Mouse (Mus musculus) forebrain, embryonic 11.5 days (tissue): ENCODE results near the gene Ube2r2. TPM values are rescaled to one million over a fixed set of nuclear protein-coding genes. Genes with fewer than 3 reads are reported as not detected.
A peak's percentile ranks its signal among the peaks of the same experiment; 100 is the strongest.

Experiments used
- ATAC-seq: fragments of 200-750 bp; cut with Nextera tagmentation; replicated peaks from 2 replicates; pipeline ENCODE4 v1.8.0; 2017; ENCODE audit warnings: moderate TSS enrichment; ENCODE audit not compliant: low FRiP score
- DNase-seq: peaks from one replicate; pipeline ENCODE4 v3.0.0-alpha.2; 2017; ENCODE audit warnings: low spot score
- H3K27ac ChIP-seq: fragments of 300-500 bp; sonication (generic); 2 replicates; pipeline ENCODE4 v1.5.1; 2014; ENCODE audit warnings: low read depth, low read length
- H3K27me3 ChIP-seq: fragments of 300-500 bp; sonication (generic); 2 replicates; pipeline ENCODE4 v1.6.1; 2014; ENCODE audit warnings: mild to moderate bottlenecking, low read length, mixed read lengths; ENCODE audit not compliant: control insufficient read depth, insufficient read depth
- H3K36me3 ChIP-seq: fragments of 300-500 bp; sonication (generic); 2 replicates; pipeline ENCODE4 v1.6.1; 2014; ENCODE audit warnings: mild to moderate bottlenecking, low read length, moderate library complexity, mixed read lengths; ENCODE audit not compliant: control insufficient read depth, insufficient read depth
- H3K4me1 ChIP-seq: fragments of 300-500 bp; sonication (generic); replicated peaks from 2 replicates; pipeline ENCODE4 v1.6.1; 2014; ENCODE audit warnings: low read length, mixed read lengths; ENCODE audit not compliant: control insufficient read depth, insufficient read depth
- H3K4me2 ChIP-seq: fragments of 300-500 bp; sonication (generic); 2 replicates; pipeline ENCODE4 v1.6.1; 2014; ENCODE audit warnings: low read depth, mild to moderate bottlenecking, low read length, moderate library complexity, mixed read lengths; ENCODE audit not compliant: severe bottlenecking
- H3K4me3 ChIP-seq: fragments of 300-500 bp; sonication (generic); 2 replicates; pipeline ENCODE4 v1.5.1; 2014; ENCODE audit warnings: low read depth, low read length
- H3K9ac ChIP-seq: fragments of 300-500 bp; sonication (generic); 2 replicates; pipeline ENCODE4 v1.6.1; 2014; ENCODE audit warnings: low read length
- H3K9me3 ChIP-seq: fragments of 300-500 bp; sonication (generic); 2 replicates; pipeline ENCODE4 v1.6.1; 2016; ENCODE audit warnings: low read length, mixed read lengths; ENCODE audit not compliant: control insufficient read depth
- WGBS: fragments of 180-500 bp; shearing (Covaris S2); extraction: QIAGEN DNeasy Blood & Tissue Kit; methylation state at CpG from one replicate; pipeline ENCODE4 v1.1.7; 2014; 5-methylcytosine and 5-hydroxymethylcytosine counted together
- polyA plus RNA-seq: library from polyadenylated mRNA; unstranded; fragments of >200 nt; fragmentation: Nextera tagmentation; extraction: Ambion mirVana; gene quantifications from 2 replicates; pipeline ENCODE4 v1.2.1, GENCODE M21; 2014

Ube2r2 gene
- polyA plus RNA-seq, 1 experiment from 2014 or later, result 97.3 TPM

GRCm38 (mm10) chr4:41149891-41150290 lies 14.3 kb downstream of the Ube2r2 start:
- no peaks in the 10 kb centered on the region for H3K36me3 ChIP-seq

DNA sequence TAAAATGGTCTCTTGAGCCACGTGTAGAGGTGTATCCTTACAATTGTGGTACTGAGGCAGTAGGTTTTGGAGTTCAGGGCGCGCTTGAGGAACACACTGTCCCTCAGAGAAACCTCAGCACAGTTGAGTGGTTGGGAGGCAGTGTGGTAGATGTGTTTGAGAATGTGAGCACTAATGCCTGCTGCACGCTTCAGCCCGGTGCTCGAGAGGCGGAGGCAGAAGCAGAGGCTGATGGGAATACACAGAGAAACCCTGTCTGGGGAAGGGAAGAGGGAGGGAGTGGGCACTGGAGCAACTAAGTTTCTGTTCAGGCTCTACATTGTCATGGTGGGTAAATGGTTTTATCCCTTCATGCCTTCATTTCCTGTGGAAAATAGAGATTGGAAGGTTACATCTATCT lies 15.6 kb downstream of the Ube2r2 start:
- DNase-seq, result no peak
- Histone ChIP-seq H3K36me3 (no peaks in the 10 kb centered on the region), H3K4me3 (no peak overlapping the region), H3K4me2 (no peak overlapping the region), H3K27ac (no peak overlapping the region), H3K9me3 (no peaks in the 10 kb centered on the region), H3K4me1 (no peaks in the 10 kb centered on the region), H3K9ac (no peak overlapping the region), H3K27me3 (no peaks in the 10 kb centered on the region)
- WGBS, result 93% methylated on average over 7 of the region's 7 CpGs
- no peak for ATAC-seq

More at GRCm38 (mm10) chr4:41149891-41150290, 14.3 kb downstream of the Ube2r2 start:
- no peak overlapping the region for H3K9ac ChIP-seq
- no peak overlapping the region for H3K27ac ChIP-seq
- no peaks in the 10 kb centered on the region for H3K27me3 ChIP-seq
- ATAC-seq, result no peak
- no peak overlapping the region for H3K4me3 ChIP-seq
- WGBS, result 90% methylated on average over 3 of the region's 3 CpGs
- H3K4me1 ChIP-seq, result no peaks in the 10 kb centered on the region
- no peaks in the 10 kb centered on the region for H3K9me3 ChIP-seq
- DNase-seq, result no peak
- H3K4me2 ChIP-seq, result no peak overlapping the region

DNA sequence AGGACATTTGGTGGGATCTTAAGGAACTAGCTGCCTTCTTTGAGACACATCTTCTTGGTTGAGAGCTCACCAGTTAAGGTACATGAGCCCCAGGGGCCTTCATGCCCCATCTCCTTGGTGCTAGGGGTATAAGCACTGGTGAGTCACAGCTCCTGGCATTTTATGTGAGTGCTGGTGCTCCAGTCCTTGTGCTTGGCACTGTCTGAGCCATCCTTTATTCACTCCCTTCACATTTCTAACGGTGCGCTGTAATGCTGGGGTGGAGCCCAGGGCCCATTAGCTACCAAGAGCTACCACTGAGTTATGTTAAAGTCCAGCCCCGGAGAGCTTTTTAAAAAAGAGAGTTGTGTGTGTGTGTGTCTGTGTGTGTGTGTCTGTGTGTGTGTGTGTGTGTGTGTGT lies 17.6 kb downstream of the Ube2r2 start:
- ATAC-seq, result no peak
- no peaks in the 10 kb centered on the region for H3K4me1 ChIP-seq
- WGBS, result 91% methylated on average over 3 of the region's 3 CpGs
- H3K27me3 ChIP-seq, result no peaks in the 10 kb centered on the region
- DNase-seq, result no peak
- no peak overlapping the region for H3K4me3 ChIP-seq
- no peak overlapping the region for H3K4me2 ChIP-seq
- no peaks in the 10 kb centered on the region for H3K9me3 ChIP-seq
- no peaks in the 10 kb centered on the region for H3K36me3 ChIP-seq
- H3K9ac ChIP-seq, result no peak overlapping the region
- H3K27ac ChIP-seq, result no peak overlapping the region

DNA sequence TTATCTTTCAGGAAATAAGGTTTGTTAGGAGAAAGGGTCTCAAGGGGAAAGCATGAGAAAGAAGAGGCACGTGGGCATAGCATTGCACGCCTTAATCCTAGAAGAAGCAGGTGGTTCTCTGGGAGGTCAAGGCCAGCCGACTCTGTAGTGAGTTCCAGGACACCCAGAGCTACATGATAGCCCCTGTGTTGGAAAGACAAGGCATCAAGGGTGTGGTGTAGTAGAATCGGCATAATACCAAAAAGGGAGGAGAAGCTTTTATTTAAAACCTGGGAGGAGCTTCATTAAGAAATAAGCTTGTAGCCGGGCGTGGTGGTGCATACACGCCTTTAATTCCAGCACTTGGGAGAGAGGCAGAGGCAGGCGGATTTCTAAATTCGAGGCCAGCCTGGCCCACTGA lies 21.4 kb downstream of the Ube2r2 start:
- Histone ChIP-seq H3K27ac (no peak overlapping the region), H3K4me1 (no peaks in the 10 kb centered on the region), H3K4me3 (no peak overlapping the region), H3K4me2 (no peak overlapping the region), H3K27me3 (no peaks in the 10 kb centered on the region), H3K36me3 (no peaks in the 10 kb centered on the region), H3K9me3 (no peaks in the 10 kb centered on the region), H3K9ac (no peak overlapping the region)
- WGBS, result 89% methylated on average over 9 of the region's 9 CpGs
- ATAC-seq, result no peak
- no peak for DNase-seq

DNA sequence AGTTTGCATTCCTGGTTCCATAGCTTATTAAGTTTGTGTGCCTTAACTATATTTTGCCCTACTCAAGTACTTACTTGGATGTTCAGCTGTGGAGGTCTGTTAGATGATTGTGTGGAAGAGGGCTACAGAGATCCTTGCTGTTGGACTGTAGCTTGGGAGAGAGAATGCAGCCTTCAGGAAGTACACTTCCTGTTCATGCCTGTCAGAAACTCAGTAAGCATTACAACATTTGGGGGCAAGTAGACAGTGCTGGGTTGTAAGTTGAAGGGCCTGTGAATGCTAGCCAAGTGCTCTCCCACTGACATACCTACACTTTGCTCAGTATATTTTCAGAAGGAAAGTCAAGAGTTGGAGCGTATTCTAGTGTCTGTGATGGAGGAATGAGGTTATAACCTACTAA lies 22.7 kb downstream of the Ube2r2 start:
- no peaks in the 10 kb centered on the region for H3K27me3 ChIP-seq
- no peak overlapping the region for H3K4me3 ChIP-seq
- DNase-seq (no peak), ATAC-seq (no peak)
- 92% methylated on average over 1 of the region's 1 CpGs for WGBS
- H3K36me3 ChIP-seq, result no peaks in the 10 kb centered on the region
- no peak overlapping the region for H3K9ac ChIP-seq
- H3K4me2 ChIP-seq, result no peak overlapping the region
- H3K9me3 ChIP-seq, result no peaks in the 10 kb centered on the region
- H3K27ac ChIP-seq, result no peak overlapping the region
- H3K4me1 ChIP-seq, result no peaks in the 10 kb centered on the region

GRCm38 (mm10) chr4:41161232-41161631 lies 25.7 kb downstream of the Ube2r2 start:
- no peaks in the 10 kb centered on the region for H3K27me3 ChIP-seq
- no peaks in the 10 kb centered on the region for H3K9me3 ChIP-seq
- H3K9ac ChIP-seq, result no peak overlapping the region
- WGBS, result 97% methylated on average over 3 of the region's 3 CpGs
- no peak overlapping the region for H3K4me3 ChIP-seq
- no peaks in the 10 kb centered on the region for H3K36me3 ChIP-seq
- H3K27ac ChIP-seq, result no peak overlapping the region
- DNase-seq, result no peak
- 0 out of 2 replicates have a peak, but pooled peaks cover 2% of the 10 kb centered on the region for H3K4me1 ChIP-seq
- no peak overlapping the region for H3K4me2 ChIP-seq
- no peak for ATAC-seq

- DNase-seq (no peak), ATAC-seq (no peak)
- Histone ChIP-seq H3K4me2 (no peak overlapping the region), H3K27me3 (no peaks in the 10 kb centered on the region), H3K27ac (peak overlapping the region; percentile 55), H3K9me3 (no peaks in the 10 kb centered on the region), H3K4me3 (no peak overlapping the region), H3K9ac (no peak overlapping the region), H3K36me3 (no peaks in the 10 kb centered on the region), H3K4me1 (0 out of 2 replicates have a peak, but pooled peaks cover 2% of the 10 kb centered on the region)
- 31% methylated on average over 2 of the region's 2 CpGs for WGBS
Observed at GRCm38 (mm10) chr4:41164974-41165373, 29.4 kb downstream of the Ube2r2 start.

- no peaks in the 10 kb centered on the region for H3K9me3 ChIP-seq
- H3K4me2 ChIP-seq, result no peak overlapping the region
- H3K27me3 ChIP-seq, result no peaks in the 10 kb centered on the region
- 80% methylated on average over 6 of the region's 6 CpGs for WGBS
- no peak overlapping the region for H3K4me3 ChIP-seq
- peak overlapping the region; percentile 55; the same call in 1 of the 2 replicates for H3K27ac ChIP-seq
- no peaks in the 10 kb centered on the region for H3K36me3 ChIP-seq
- DNase-seq (peak; percentile 81), ATAC-seq (no peak)
- H3K4me1 ChIP-seq, result 0 out of 2 replicates have a peak, but pooled peaks cover 2% of the 10 kb centered on the region
- no peak overlapping the region for H3K9ac ChIP-seq
Observed at GRCm38 (mm10) chr4:41165693-41166475, 30.3 kb downstream of the Ube2r2 start.

DNA sequence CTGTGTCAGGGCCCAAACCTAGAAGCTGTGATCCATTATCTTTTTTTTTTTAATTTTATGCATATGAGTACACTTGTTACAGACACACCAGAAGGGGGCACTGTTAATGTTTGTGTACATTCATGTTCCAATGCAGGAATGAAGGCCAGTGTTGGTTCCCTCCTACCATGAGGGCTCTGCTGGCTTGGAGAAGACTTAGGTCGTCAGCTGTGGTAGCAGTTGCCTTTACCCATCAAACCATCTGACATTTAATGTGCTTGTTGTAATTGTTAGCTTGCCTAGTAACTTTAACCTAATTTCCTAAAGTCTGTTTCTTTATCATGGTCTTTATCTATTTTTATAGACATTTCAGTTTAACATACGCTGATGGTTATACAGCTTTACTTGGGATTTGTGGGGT lies 35.4 kb downstream of the Ube2r2 start:
- H3K36me3 ChIP-seq, result no peaks in the 10 kb centered on the region; the same call in 1 of the 2 replicates

More for the DNA sequence above, 35.4 kb downstream of the Ube2r2 start:
- Histone ChIP-seq H3K9ac (no peak overlapping the region), H3K27me3 (no peaks in the 10 kb centered on the region), H3K4me3 (no peak overlapping the region), H3K27ac (no peak overlapping the region), H3K9me3 (no peaks in the 10 kb centered on the region), H3K4me1 (no peaks in the 10 kb centered on the region), H3K4me2 (no peak overlapping the region)
- 90% methylated on average over 2 of the region's 2 CpGs for WGBS
- no peak for DNase-seq
- ATAC-seq, result no peak
